Mouse (Mus musculus) liver, embryonic 16.5 days (tissue): ENCODE data around the gene Phc3. TPM values are rescaled to one million over a fixed set of nuclear protein-coding genes. Genes with fewer than 3 reads are reported as not detected.

Source experiments
- ATAC-seq: fragments of 200-750 bp; cut with Nextera tagmentation; 2 replicates; pipeline ENCODE4 v1.8.0; 2017; ENCODE audit warnings: low read depth, mild to moderate bottlenecking, moderate number of reproducible peaks, moderate library complexity
- H3K27ac ChIP-seq: fragments of 300-500 bp; sonication (generic); 2 replicates; pipeline ENCODE4 v1.5.1; 2014; ENCODE audit warnings: mild to moderate bottlenecking, low read length
- H3K27me3 ChIP-seq: fragments of 300-500 bp; sonication (generic); 2 replicates; pipeline ENCODE4 v1.6.1; 2014; ENCODE audit warnings: low read depth, low read length, mixed read lengths; ENCODE audit not compliant: control insufficient read depth, insufficient read depth
- H3K36me3 ChIP-seq: fragments of 300-500 bp; sonication (generic); 2 replicates; pipeline ENCODE4 v1.6.1; 2014; ENCODE audit warnings: mild to moderate bottlenecking; ENCODE audit not compliant: control insufficient read depth, insufficient read depth
- H3K4me1 ChIP-seq: fragments of 300-500 bp; sonication (generic); 2 replicates; pipeline ENCODE4 v1.6.1; 2014; ENCODE audit warnings: low read depth, low read length, mixed read lengths; ENCODE audit not compliant: control insufficient read depth
- H3K4me2 ChIP-seq: fragments of 300-500 bp; sonication (generic); 2 replicates; pipeline ENCODE4 v1.6.1; 2014; ENCODE audit warnings: low read depth, low read length, mixed read lengths
- H3K4me3 ChIP-seq: fragments of 300-500 bp; sonication (generic); 2 replicates; pipeline ENCODE4 v1.5.1; 2014; ENCODE audit warnings: low read depth, mild to moderate bottlenecking, low read length
- H3K9ac ChIP-seq: fragments of 300-500 bp; sonication (generic); 2 replicates; pipeline ENCODE4 v1.6.1; 2014; ENCODE audit warnings: low read depth, low read length
- H3K9me3 ChIP-seq: fragments of 300-500 bp; sonication (generic); replicated peaks from 2 replicates; pipeline ENCODE4 v1.6.1; 2016; ENCODE audit warnings: low read length; ENCODE audit not compliant: control insufficient read depth
- WGBS: fragments of 180-500 bp; shearing (Covaris S2); extraction: QIAGEN DNeasy Blood & Tissue Kit; methylation state at CpG from one replicate; pipeline ENCODE4 v1.1.7; 2014; ENCODE audit not compliant: insufficient replicate concordance; 5-methylcytosine and 5-hydroxymethylcytosine counted together
- polyA plus RNA-seq: library from polyadenylated mRNA; unstranded; fragments of >200 nt; fragmentation: Nextera tagmentation; extraction: Ambion mirVana; gene quantifications from 2 replicates; pipeline ENCODE4 v1.2.1, GENCODE M21; 2015

The Phc3 gene
- 1.6 and 1.8 TPM in 2 replicates for polyA plus RNA-seq

- Histone ChIP-seq H3K4me3 (peak within 1 kb of the TSS; percentile 92), H3K9me3 (no peaks in the 10 kb centered on the region), H3K27me3 (no peaks in the 10 kb centered on the region), H3K36me3 (0 out of 2 replicates have a peak, but pooled peaks cover 2% of the 10 kb centered on the region), H3K4me2 (peak within 1 kb of the TSS; percentile 83), H3K27ac (peak within 1 kb of the TSS; percentile 69), H3K9ac (peak within 1 kb of the TSS; percentile 88), H3K4me1 (peaks cover 12% of the 10 kb centered on the region)
- peak; percentile 82 for ATAC-seq
- WGBS: under 1% methylated on average over 33 of the region's 34 CpGs
These were observed at the start of gene Phc3 for GRCm38 (mm10) chr3:30969104-30969581. Gene Phc3, minus strand, starts transcription at chr3:30969415.

- 39% methylated on average over 4 of the region's 4 CpGs for WGBS
- no peaks in the 10 kb centered on the region for H3K9me3 ChIP-seq
- H3K4me2 ChIP-seq: no peak overlapping the region
- no peaks in the 10 kb centered on the region; the same call in 1 of the 2 replicates for H3K4me1 ChIP-seq
- H3K36me3 ChIP-seq: no peaks in the 10 kb centered on the region
- H3K9ac ChIP-seq: no peak overlapping the region
- no peak overlapping the region for H3K4me3 ChIP-seq
- ATAC-seq: no peak
- no peaks in the 10 kb centered on the region for H3K27me3 ChIP-seq
- no peak overlapping the region for H3K27ac ChIP-seq
These were observed 48.4 kb upstream of the Phc3 start for GRCm38 (mm10) chr3:31017652-31018051.

- no peaks in the 10 kb centered on the region for H3K36me3 ChIP-seq
- H3K9me3 ChIP-seq: no peaks in the 10 kb centered on the region
- H3K27ac ChIP-seq: no peak overlapping the region
- H3K4me3 ChIP-seq: no peak overlapping the region
- WGBS: 38% methylated on average over 9 of the region's 9 CpGs
- no peak for ATAC-seq
- H3K27me3 ChIP-seq: no peaks in the 10 kb centered on the region
- H3K9ac ChIP-seq: no peak overlapping the region
- H3K4me1 ChIP-seq: no peaks in the 10 kb centered on the region; the same call in 1 of the 2 replicates
- H3K4me2 ChIP-seq: no peak overlapping the region
These were observed 47.5 kb upstream of the Phc3 start for GRCm38 (mm10) chr3:31016594-31017196.

GRCm38 (mm10) chr3:31015682-31016443, 46.6 kb upstream of the Phc3 start:
- Histone ChIP-seq H3K4me1 (no peaks in the 10 kb centered on the region; the same call in 1 of the 2 replicates), H3K27me3 (no peaks in the 10 kb centered on the region), H3K36me3 (no peaks in the 10 kb centered on the region), H3K4me2 (no peak overlapping the region), H3K9ac (no peak overlapping the region), H3K9me3 (no peaks in the 10 kb centered on the region), H3K4me3 (no peak overlapping the region), H3K27ac (no peak overlapping the region)
- WGBS: 72% methylated on average over 10 of the region's 10 CpGs
- no peak for ATAC-seq

- ATAC-seq: no peak
- Histone ChIP-seq H3K4me1 (no peaks in the 10 kb centered on the region; the same call in 1 of the 2 replicates), H3K9ac (no peak overlapping the region), H3K36me3 (no peaks in the 10 kb centered on the region), H3K4me2 (no peak overlapping the region), H3K27me3 (no peaks in the 10 kb centered on the region), H3K9me3 (no peaks in the 10 kb centered on the region), H3K4me3 (no peak overlapping the region), H3K27ac (no peak overlapping the region)
- WGBS: 71% methylated on average over 2 of the region's 2 CpGs
These were observed 45.2 kb upstream of the Phc3 start for GRCm38 (mm10) chr3:31014374-31014773.

GRCm38 (mm10) chr3:31004320-31005209, 35.4 kb upstream of the Phc3 start:
- Histone ChIP-seq H3K9me3 (no peaks in the 10 kb centered on the region), H3K4me1 (peaks cover 7% of the 10 kb centered on the region; the same call in 1 of the 2 replicates)
- no peak for ATAC-seq

GRCm38 (mm10) chr3:31001048-31001676, 31.9 kb upstream of the Phc3 start:
- 48% methylated on average over 3 of the region's 3 CpGs for WGBS
- no peaks in the 10 kb centered on the region for H3K36me3 ChIP-seq

More at GRCm38 (mm10) chr3:31004320-31005209, 35.4 kb upstream of the Phc3 start:
- no peak overlapping the region for H3K27ac ChIP-seq
- H3K36me3 ChIP-seq: no peaks in the 10 kb centered on the region
- H3K4me2 ChIP-seq: no peak overlapping the region
- 59% methylated on average over 6 of the region's 6 CpGs for WGBS
- H3K9ac ChIP-seq: no peak overlapping the region
- H3K4me3 ChIP-seq: no peak overlapping the region
- no peaks in the 10 kb centered on the region for H3K27me3 ChIP-seq

GRCm38 (mm10) chr3:31000018-31000407, 30.8 kb upstream of the Phc3 start:
- Histone ChIP-seq H3K9me3 (no peaks in the 10 kb centered on the region), H3K27me3 (no peaks in the 10 kb centered on the region), H3K9ac (no peak overlapping the region), H3K4me3 (no peak overlapping the region), H3K4me2 (no peak overlapping the region), H3K4me1 (peaks cover 14% of the 10 kb centered on the region), H3K27ac (peak overlapping the region; percentile 21; the same call in 1 of the 2 replicates), H3K36me3 (no peaks in the 10 kb centered on the region)
- no peak for ATAC-seq
- 38% methylated on average over 4 of the region's 4 CpGs for WGBS

More at GRCm38 (mm10) chr3:31001048-31001676, 31.9 kb upstream of the Phc3 start:
- no peak for ATAC-seq
- no peak overlapping the region for H3K9ac ChIP-seq
- H3K27ac ChIP-seq: no peak overlapping the region
- no peaks in the 10 kb centered on the region for H3K9me3 ChIP-seq
- H3K4me3 ChIP-seq: no peak overlapping the region
- peaks cover 13% of the 10 kb centered on the region for H3K4me1 ChIP-seq
- no peaks in the 10 kb centered on the region for H3K27me3 ChIP-seq
- no peak overlapping the region for H3K4me2 ChIP-seq
